Mouse (Mus musculus) cerebellum, adult 2 months (tissue): ENCODE data around the gene Rtl1. TPM values are rescaled to one million over a fixed set of nuclear protein-coding genes. Genes with fewer than 3 reads are reported as not detected.

Experiments used
- DNase-seq, 2 experiments: peaks; one replicate each; pipeline ENCODE4 v3.0.0; 2021
- H3K27ac ChIP-seq: fragments of 200-500 bp; 2 replicates; pipeline ENCODE4 v1.5.1; 2012; ENCODE audit warnings: low read length, control low read depth, inconsistent platforms; ENCODE audit not compliant: insufficient read depth
- H3K27me3 ChIP-seq: fragments of 200-500 bp; 2 replicates; pipeline ENCODE4 v1.6.1; 2012; ENCODE audit warnings: inconsistent platforms, mild to moderate bottlenecking, low read length, moderate library complexity; ENCODE audit not compliant: control insufficient read depth, insufficient read depth
- H3K4me1 ChIP-seq: fragments of 200-500 bp; 2 replicates; pipeline ENCODE4 v1.6.1; 2011; ENCODE audit warnings: low read length; ENCODE audit not compliant: control insufficient read depth, insufficient read depth
- H3K4me3 ChIP-seq: fragments of 200-500 bp; replicated peaks from 2 replicates; pipeline ENCODE3; 2011; ENCODE audit warnings: mild to moderate bottlenecking, low read depth, low read length, control low read depth; ENCODE audit not compliant: insufficient read depth
- CTCF ChIP-seq: fragments of 200-500 bp; IDR thresholded peaks from 2 replicates; pipeline ENCODE4 v1.5.1; 2011; ENCODE audit warnings: low read depth, mild to moderate bottlenecking, control low read depth, low read length, moderate library complexity, borderline replicate concordance; ENCODE audit not compliant: insufficient read depth
- POLR2A ChIP-seq: fragments of 200-500 bp; IDR thresholded peaks from 2 replicates; pipeline ENCODE4 v1.6.1; 2011; ENCODE audit warnings: low read length, control low read depth, borderline replicate concordance; ENCODE audit not compliant: insufficient read depth
- WGBS: fragments of 180-500 bp; shearing (Covaris S2); methylation state at CpG from one replicate; pipeline ENCODE4 v1.1.7; 2018; 5-methylcytosine and 5-hydroxymethylcytosine counted together
- polyA plus RNA-seq: library from polyadenylated mRNA; depleted of rRNA; stranded (reverse); fragments of >200 nt; gene quantifications from 2 replicates; pipeline ENCODE4 v1.2.3, GENCODE M21; 2012; rRNA removed

Gene Rtl1
- polyA plus RNA-seq, 1 experiment = 0.67 TPM

GRCm38 (mm10) chr12:109545875-109546732, 54.0 kb downstream of the Rtl1 start:
- TF ChIP-seq CTCF = no peak
- TF ChIP-seq POLR2A = no peak
- peak; percentile 25 to 33 for DNase-seq
- Histone ChIP-seq H3K27me3 (0 out of 2 replicates have a peak, but pooled peaks cover 1% of the 10 kb centered on the region), H3K4me1 (no peaks in the 10 kb centered on the region), H3K27ac (no peak overlapping the region), H3K4me3 (no peak overlapping the region)
- WGBS = 41% methylated on average over 30 of the region's 30 CpGs

- Histone ChIP-seq H3K27me3 (0 out of 2 replicates have a peak, but pooled peaks cover 1% of the 10 kb centered on the region), H3K27ac (no peak overlapping the region), H3K4me3 (no peak overlapping the region), H3K4me1 (no peaks in the 10 kb centered on the region)
- WGBS = 67% methylated on average over 4 of the region's 4 CpGs
- DNase-seq = peak in 1 of 2 experiments; percentile 19
- TF ChIP-seq CTCF = no peak
- no peak for TF ChIP-seq POLR2A
Measured at GRCm38 (mm10) chr12:109543281-109543923, 56.7 kb downstream of the Rtl1 start.

GRCm38 (mm10) chr12:109542635-109543249, 57.4 kb downstream of the Rtl1 start:
- DNase-seq = peak; percentile 72 to 80
- Histone ChIP-seq H3K27ac (no peak overlapping the region), H3K4me3 (peak overlapping the region; percentile 100), H3K4me1 (no peaks in the 10 kb centered on the region), H3K27me3 (0 out of 2 replicates have a peak, but pooled peaks cover 1% of the 10 kb centered on the region)
- peak; percentile 56 for TF ChIP-seq CTCF
- no peak for TF ChIP-seq POLR2A
- 39% methylated on average over 17 of the region's 17 CpGs for WGBS

- DNase-seq = peak; percentile 59 to 67
- no peaks in the 10 kb centered on the region for H3K27me3 ChIP-seq
- H3K4me1 ChIP-seq = no peaks in the 10 kb centered on the region
- H3K4me3 ChIP-seq = peak overlapping the region; percentile 100
- peak overlapping the region; percentile 41; the same call in 1 of the 2 replicates for H3K27ac ChIP-seq
- WGBS = 47% methylated on average over 14 of the region's 14 CpGs
- TF ChIP-seq CTCF (peak; percentile 34; the same call in 1 of the 2 replicates), POLR2A (no peak)
Measured at GRCm38 (mm10) chr12:109542011-109542410, 58.1 kb downstream of the Rtl1 start.

GRCm38 (mm10) chr12:109541540-109541899, 58.6 kb downstream of the Rtl1 start:
- Histone ChIP-seq H3K27me3 (no peaks in the 10 kb centered on the region), H3K4me1 (no peaks in the 10 kb centered on the region), H3K4me3 (peak overlapping the region; percentile 100), H3K27ac (peak overlapping the region; percentile 95; the same call in 1 of the 2 replicates)
- WGBS = 49% methylated on average over 16 of the region's 16 CpGs
- no peak for TF ChIP-seq CTCF
- TF ChIP-seq POLR2A = no peak
- DNase-seq = peak in 1 of 2 experiments; percentile 24

- WGBS = 48% methylated on average over 30 of the region's 30 CpGs
Measured at GRCm38 (mm10) chr12:109540739-109541539, 59.2 kb downstream of the Rtl1 start.

GRCm38 (mm10) chr12:109539950-109540349, 60.2 kb downstream of the Rtl1 start:
- WGBS = 52% methylated on average over 13 of the region's 13 CpGs
- no peak for TF ChIP-seq POLR2A
- no peak for TF ChIP-seq CTCF
- H3K27ac ChIP-seq = peak overlapping the region; percentile 98
- H3K27me3 ChIP-seq = no peaks in the 10 kb centered on the region
- H3K4me1 ChIP-seq = no peaks in the 10 kb centered on the region
- H3K4me3 ChIP-seq = peak overlapping the region; percentile 83
- DNase-seq = peak; percentile 48 to 50

More at GRCm38 (mm10) chr12:109540739-109541539, 59.2 kb downstream of the Rtl1 start:
- H3K27me3 ChIP-seq = no peaks in the 10 kb centered on the region
- peak overlapping the region; percentile 100 for H3K4me3 ChIP-seq
- H3K27ac ChIP-seq = peak overlapping the region; percentile 98
- no peaks in the 10 kb centered on the region for H3K4me1 ChIP-seq
- peak; percentile 87 to 89 for DNase-seq
- no peak for TF ChIP-seq CTCF
- TF ChIP-seq POLR2A = peak; percentile 82; the same call in 1 of the 2 replicates

Other genes with a start within 250 kb of the Rtl1 start
- gene Dlk1, start 147.5 kb downstream of the Rtl1 start, polyA plus RNA-seq = 23.7 and 26.6 TPM in 2 replicates